Mouse (Mus musculus) heart, postnatal 36 days (tissue): ENCODE measurements at regions not wholly inside any gene's neighbourhood (a gene's known extent, or its start where the extent isn't known, plus 50 kb on each side); places are given as distances from the start of the nearest gene placed in this dataset.

Source experiments
- DNase-seq, 2 experiments: peaks; one replicate each; pipeline ENCODE4 v3.0.0; 2021 to 2022
- intact Hi-C: fragments of 180-260 bp; cut with DNase I; formaldehyde crosslinking; loops from one replicate; pipeline ENCODE4 v1.15.1; 2025

- no peak for DNase-seq
- intact Hi-C loops: no loop called here
These were observed 137.3 kb downstream of the Il15 start for GRCm38 (mm10) chr8:82265745-82266144.

GRCm38 (mm10) chr8:82262196-82262595 is 140.8 kb downstream of the Il15 start:
- intact Hi-C loops: no loop called here
- no peak for DNase-seq

- intact Hi-C loops: no loop called here
- no peak for DNase-seq
These were observed 142.4 kb downstream of the Il15 start for GRCm38 (mm10) chr8:82260613-82261012.

DNA sequence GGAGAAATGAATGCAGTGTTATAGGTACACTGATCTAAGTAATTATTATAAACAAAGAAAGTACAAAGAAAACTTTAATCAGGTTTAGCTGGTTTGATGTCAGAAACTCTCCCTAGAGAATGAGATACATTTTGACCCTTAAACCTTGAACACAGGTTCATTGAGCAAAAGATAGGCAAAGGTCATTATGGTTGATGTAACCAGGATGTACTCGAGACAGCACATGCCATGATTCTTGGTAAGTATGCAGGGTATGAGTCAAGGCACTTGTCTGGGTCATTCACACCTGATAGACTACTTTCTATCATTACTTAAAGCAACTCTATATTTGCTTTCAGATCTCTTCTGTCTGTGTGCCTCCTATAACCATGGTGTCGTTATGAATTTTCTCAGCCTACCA is 147.2 kb downstream of the Il15 start:
- no peak for DNase-seq
- intact Hi-C loops: no loop called here

- intact Hi-C loops: no loop called here
- DNase-seq: no peak
These were observed 150.6 kb downstream of the Il15 start for GRCm38 (mm10) chr8:82252406-82252805.

DNA sequence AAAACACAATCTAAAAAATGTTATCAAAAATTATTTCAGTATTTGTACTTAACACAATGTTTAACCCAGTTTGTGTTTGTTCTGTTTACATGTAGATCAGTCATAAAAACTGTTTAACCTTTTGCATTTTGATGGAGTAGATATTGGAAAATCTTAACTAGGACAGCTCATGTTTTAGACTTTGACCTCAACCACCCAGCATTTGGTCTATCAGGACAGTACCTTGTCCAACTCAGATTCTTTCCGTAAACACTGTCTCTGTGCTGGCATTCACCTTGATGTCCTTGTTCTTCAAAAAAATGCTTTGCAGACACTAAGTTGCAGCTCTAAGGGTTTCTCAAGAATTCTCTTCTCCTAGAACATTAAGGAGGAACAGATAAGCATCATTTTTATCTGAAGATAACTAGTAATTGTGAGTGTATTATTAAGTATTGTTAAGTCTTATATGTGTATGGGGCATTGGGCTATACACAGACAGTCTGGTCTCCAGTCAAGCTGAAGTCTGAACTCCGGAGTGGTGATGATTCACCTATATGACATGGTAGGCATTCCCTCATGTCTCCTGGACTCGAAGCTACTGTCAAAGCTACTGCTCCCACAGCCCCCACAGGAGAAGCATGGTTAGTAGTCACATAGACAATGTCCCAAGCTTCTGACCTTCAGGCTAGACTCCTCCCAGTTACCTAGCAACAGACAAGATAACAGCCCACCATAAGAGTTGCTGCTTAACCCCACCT is 153.0 kb downstream of the Il15 start:
- intact Hi-C loops: no loop called here

DNA sequence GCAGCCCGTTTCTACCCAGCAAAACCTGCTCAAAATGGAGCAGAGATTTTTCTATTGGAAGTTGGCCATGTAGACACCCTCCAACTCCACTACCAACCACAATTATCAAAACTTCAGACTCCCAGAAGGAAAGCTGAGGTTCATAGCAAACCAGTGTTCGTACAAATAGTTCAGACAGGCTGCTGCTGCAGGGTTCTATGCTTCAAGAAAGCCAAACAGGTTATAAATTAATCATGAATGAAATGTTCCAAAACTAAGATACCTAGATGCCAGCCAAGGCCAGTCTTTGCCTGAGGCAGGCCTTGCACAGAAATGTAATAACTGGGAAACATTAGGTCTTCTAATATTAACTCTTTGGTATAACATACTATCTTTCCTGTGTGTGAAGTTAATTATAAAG is 158.9 kb downstream of the Il15 start:
- intact Hi-C loops: no loop called here
- no peak for DNase-seq

More for the DNA sequence above, 153.0 kb downstream of the Il15 start:
- DNase-seq: no peak

DNA sequence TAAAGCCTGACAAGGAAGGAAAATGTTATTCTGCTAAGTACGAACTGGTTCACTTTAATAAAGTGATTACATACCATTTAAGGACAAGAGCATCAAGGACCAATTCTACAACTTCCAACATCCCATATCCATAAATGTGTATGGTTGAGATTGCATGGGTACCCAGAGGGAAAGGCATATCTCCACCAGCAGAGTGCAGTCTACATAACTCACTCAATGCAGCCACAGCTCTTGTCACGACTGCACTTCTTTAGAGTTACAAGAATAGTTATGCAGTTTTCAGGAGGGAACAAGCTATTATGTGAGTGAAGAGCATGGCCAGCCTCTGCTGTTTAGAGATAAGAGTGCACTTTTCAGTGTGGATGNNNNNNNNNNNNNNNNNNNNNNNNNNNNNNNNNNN is 173.1 kb downstream of the Il15 start:
- DNase-seq: no peak
- intact Hi-C loops: loop anchor here (5.0 to 10.0 kb wide), 2 partner anchors 462 to 515 kb away; no protein-coding TSS in a partner anchor

DNA sequence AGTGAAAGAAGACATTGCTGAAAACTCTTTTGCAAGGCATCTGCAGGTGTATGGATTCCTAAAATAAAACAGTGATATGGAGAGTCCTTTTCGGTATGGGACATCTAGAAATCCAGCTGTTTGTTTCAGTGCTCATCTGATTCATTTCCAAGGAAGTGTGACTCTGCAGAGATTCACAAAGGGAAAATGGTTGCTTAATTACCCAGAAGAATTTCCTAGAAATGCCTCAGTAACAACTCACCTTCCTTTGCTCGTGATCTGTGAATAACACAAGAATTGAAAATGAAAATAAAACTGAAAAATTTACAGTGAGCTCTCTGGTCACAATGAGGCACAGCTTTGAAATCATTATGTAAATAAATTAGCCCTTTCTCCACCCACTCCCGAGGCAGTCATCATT is 201.3 kb downstream of the Il15 start:
- intact Hi-C loops: no loop called here
- DNase-seq: no peak

GRCm38 (mm10) chr8:82200176-82200575 is 202.8 kb downstream of the Il15 start:
- intact Hi-C loops: no loop called here
- no peak for DNase-seq

- intact Hi-C loops: no loop called here
These were observed 206.5 kb downstream of the Il15 start for GRCm38 (mm10) chr8:82196504-82196903.

DNA sequence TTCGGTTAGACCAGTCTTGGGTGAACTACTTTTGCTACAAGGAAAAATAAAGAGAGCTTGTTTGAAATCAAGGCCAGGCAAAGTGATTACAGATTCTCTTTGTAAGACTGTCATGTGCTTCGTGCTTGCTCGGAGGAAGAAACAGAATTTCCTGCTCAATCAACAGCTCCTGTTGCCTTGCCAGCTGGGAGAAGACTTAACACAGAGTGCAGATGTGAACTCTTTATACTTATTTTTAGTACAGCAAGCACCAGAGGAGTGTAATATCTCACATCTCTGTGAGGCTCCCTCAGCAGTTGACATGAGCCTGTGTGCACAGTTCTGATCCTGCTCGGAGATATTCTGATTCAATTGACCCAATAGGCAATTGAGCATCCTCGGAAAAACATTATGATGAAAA is 207.9 kb downstream of the Il15 start:
- intact Hi-C loops: no loop called here
- no peak for DNase-seq

More at GRCm38 (mm10) chr8:82196504-82196903, 206.5 kb downstream of the Il15 start:
- no peak for DNase-seq

- no peak for DNase-seq
- intact Hi-C loops: no loop called here
These were observed 212.0 kb downstream of the Il15 start for GRCm38 (mm10) chr8:82191011-82191410.

DNA sequence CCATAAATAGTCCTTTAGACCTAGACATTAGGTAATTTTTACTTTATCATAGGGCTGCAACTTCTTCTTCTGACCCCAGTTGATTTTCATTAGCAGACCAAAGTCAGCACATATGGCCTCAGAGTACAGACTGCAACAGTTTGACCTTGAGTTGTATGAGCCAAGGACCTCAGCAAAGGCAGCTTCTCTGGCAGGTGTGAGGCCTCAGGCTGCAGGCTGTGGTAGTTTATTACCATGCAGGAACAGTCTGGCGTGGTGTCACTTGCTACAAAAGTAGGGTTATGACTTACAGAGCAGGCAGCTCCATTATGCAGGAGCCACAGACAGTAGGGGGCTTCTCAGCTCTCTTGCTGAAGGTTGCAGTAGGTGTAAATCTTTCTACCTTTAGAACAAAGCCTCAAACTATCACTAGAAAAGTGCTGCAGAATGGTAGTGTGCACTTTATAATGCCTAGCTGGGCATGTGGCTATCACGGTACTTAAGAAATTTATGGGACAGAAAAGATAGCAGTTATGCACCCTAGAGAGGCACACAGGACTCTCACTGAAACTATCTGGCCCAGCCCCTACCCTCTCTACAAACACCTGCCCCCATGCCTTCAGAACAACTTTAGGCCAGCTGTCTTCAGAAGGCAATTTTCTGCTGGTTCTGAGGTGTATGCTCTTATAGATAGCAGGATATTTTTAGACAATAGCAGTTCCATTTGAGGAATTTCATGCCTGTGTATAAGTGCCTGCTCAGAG is 215.7 kb downstream of the Il15 start:
- intact Hi-C loops: no loop called here
- no peak for DNase-seq

DNA sequence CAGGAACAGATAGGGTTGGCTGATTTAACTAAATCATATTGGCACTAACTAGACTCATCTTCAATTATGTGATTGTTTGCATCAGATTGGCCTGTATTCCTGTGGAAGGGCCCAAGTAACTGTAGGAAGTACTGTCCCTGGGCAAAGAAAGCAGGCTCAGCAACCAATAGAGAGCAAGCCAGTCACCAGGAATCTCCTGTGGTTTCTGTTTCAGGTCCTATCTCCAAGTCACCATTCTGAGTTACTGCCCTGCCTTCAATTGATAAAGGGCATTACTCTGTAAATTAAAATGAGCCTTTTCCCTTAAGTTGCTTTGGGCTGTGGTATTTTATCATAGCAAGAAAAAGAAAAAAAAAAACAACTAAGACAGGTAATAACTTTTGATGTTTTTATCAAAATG is 219.0 kb downstream of the Il15 start:
- intact Hi-C loops: no loop called here
- DNase-seq: no peak
